Mouse (Mus musculus): ENCODE measurements around the gene Gm4858. TPM values are rescaled to one million over a fixed set of nuclear protein-coding genes. Genes with fewer than 3 reads are reported as not detected.

Gm4858 gene
- not detected for polyA plus RNA-seq (2014; fragmentation: Illumina TruSeq; extraction: RNeasy Lipid Tissue Mini Kit (QIAGEN cat#74804); ENCODE audit: low read depth, low replicate concordance)

GRCm38 (mm10) chr3:93068523-93068922, at the start of gene Gm4858:
Gene Gm4858, plus strand, starts transcription at chr3:93068823.

GRCm38 (mm10) chr3:93018960-93019359, 49.7 kb upstream of the Gm4858 start, which contains the start of gene Lce1m:
Gene Lce1m, minus strand, starts transcription at chr3:93019060.

Other genes with a start within 250 kb of the Gm4858 start
- not detected for gene Kprp, start 241.6 kb upstream of the Gm4858 start, polyA plus RNA-seq (2014; fragmentation: Illumina TruSeq; extraction: RNeasy Lipid Tissue Mini Kit (QIAGEN cat#74804); ENCODE audit: low read depth, low replicate concordance)
- not detected for gene Lce1l, start 217.5 kb upstream of the Gm4858 start, polyA plus RNA-seq (2014; fragmentation: Illumina TruSeq; extraction: RNeasy Lipid Tissue Mini Kit (QIAGEN cat#74804); ENCODE audit: low read depth, low replicate concordance)
- not detected for gene 2310050C09Rik, start 198.6 kb upstream of the Gm4858 start, polyA plus RNA-seq (2014; fragmentation: Illumina TruSeq; extraction: RNeasy Lipid Tissue Mini Kit (QIAGEN cat#74804); ENCODE audit: low read depth, low replicate concordance)
- not detected for gene Lce3a, start 142.6 kb upstream of the Gm4858 start, polyA plus RNA-seq (2014; fragmentation: Illumina TruSeq; extraction: RNeasy Lipid Tissue Mini Kit (QIAGEN cat#74804); ENCODE audit: low read depth, low replicate concordance)
- not detected for gene Lce3b, start 135.8 kb upstream of the Gm4858 start, polyA plus RNA-seq (2014; fragmentation: Illumina TruSeq; extraction: RNeasy Lipid Tissue Mini Kit (QIAGEN cat#74804); ENCODE audit: low read depth, low replicate concordance)
- not detected for gene Lce3c, start 124.3 kb upstream of the Gm4858 start, polyA plus RNA-seq (2014; fragmentation: Illumina TruSeq; extraction: RNeasy Lipid Tissue Mini Kit (QIAGEN cat#74804); ENCODE audit: low read depth, low replicate concordance)
- not detected for gene Lce3d, start 111.4 kb upstream of the Gm4858 start, polyA plus RNA-seq (2014; fragmentation: Illumina TruSeq; extraction: RNeasy Lipid Tissue Mini Kit (QIAGEN cat#74804); ENCODE audit: low read depth, low replicate concordance)
- not detected for gene Lce3e, start 101.8 kb upstream of the Gm4858 start, polyA plus RNA-seq (2014; fragmentation: Illumina TruSeq; extraction: RNeasy Lipid Tissue Mini Kit (QIAGEN cat#74804); ENCODE audit: low read depth, low replicate concordance)
- not detected for gene Lce3f, start 76.6 kb upstream of the Gm4858 start, polyA plus RNA-seq (2014; fragmentation: Illumina TruSeq; extraction: RNeasy Lipid Tissue Mini Kit (QIAGEN cat#74804); ENCODE audit: low read depth, low replicate concordance)
- not detected for gene Crct1, start 53.1 kb upstream of the Gm4858 start, polyA plus RNA-seq (2014; fragmentation: Illumina TruSeq; extraction: RNeasy Lipid Tissue Mini Kit (QIAGEN cat#74804); ENCODE audit: low read depth, low replicate concordance)
- gene Lce1m, start 49.8 kb upstream of the Gm4858 start, polyA plus RNA-seq (2014; fragmentation: Illumina TruSeq; extraction: RNeasy Lipid Tissue Mini Kit (QIAGEN cat#74804); ENCODE audit: low read depth, low replicate concordance): not detected
- gene Crnn, start 76.0 kb downstream of the Gm4858 start, polyA plus RNA-seq (2014; fragmentation: Illumina TruSeq; extraction: RNeasy Lipid Tissue Mini Kit (QIAGEN cat#74804); ENCODE audit: low read depth, low replicate concordance): not detected
- gene Flg2, start 128.5 kb downstream of the Gm4858 start, polyA plus RNA-seq (2014; fragmentation: Illumina TruSeq; extraction: RNeasy Lipid Tissue Mini Kit (QIAGEN cat#74804); ENCODE audit: low read depth, low replicate concordance): not detected
- not detected for gene Flg, start 204.7 kb downstream of the Gm4858 start, polyA plus RNA-seq (2014; fragmentation: Illumina TruSeq; extraction: RNeasy Lipid Tissue Mini Kit (QIAGEN cat#74804); ENCODE audit: low read depth, low replicate concordance)